Mouse (Mus musculus) gastrocnemius, postnatal 10 days (tissue): ENCODE results near the gene Trim8. TPM values are rescaled to one million over a fixed set of nuclear protein-coding genes. Genes with fewer than 3 reads are reported as not detected.

Source experiments
- DNase-seq: peaks from one replicate; pipeline ENCODE4 v3.0.0; 2021; ENCODE audit warnings: mixed read lengths
- total RNA-seq, 2 experiments: library from RNA; stranded (reverse); gene quantifications; 2 replicates each; pipeline ENCODE4 v1.2.3; 2021

Trim8 gene
- total RNA-seq, 2 experiments from 2014 or later, result 26.1 to 29.7 TPM

DNA sequence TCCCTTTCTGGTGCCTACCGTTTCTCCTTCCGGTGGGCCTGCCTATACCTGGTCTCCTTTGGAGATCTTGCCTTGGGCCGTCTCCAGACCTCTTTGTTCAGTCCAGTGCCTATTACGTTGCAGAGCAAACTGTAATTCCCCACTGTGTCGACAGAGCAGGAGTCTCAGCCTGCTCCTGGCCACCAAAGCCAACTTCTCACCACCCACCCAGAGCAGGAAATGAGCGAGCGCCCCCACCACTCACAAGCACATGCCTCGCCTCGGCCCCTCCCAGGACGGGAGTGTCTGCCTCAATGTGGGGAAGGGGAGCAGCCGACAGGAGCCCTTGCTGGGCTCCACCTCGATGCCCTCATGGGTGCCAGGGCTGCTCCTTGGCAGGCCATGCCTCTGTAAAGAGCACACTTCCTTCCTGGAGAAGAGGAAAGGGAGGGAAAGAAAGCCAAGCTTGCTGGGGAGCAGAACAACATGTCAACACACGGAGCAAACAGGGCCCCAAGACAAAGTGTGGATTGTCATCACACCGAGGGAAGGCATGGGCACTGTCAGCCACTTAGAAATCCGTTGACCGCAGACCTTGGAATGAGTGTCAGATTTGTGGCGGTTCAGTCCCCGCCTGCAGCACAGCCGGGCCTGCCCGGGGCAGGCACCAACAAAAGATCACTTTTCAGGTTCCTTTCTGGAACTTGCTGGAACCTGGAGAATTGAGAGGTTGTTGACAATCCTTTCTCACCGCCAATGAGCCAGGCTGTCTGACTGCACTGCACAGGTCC, 22.0 kb upstream of the Trim8 start:
- no peak for DNase-seq

DNA sequence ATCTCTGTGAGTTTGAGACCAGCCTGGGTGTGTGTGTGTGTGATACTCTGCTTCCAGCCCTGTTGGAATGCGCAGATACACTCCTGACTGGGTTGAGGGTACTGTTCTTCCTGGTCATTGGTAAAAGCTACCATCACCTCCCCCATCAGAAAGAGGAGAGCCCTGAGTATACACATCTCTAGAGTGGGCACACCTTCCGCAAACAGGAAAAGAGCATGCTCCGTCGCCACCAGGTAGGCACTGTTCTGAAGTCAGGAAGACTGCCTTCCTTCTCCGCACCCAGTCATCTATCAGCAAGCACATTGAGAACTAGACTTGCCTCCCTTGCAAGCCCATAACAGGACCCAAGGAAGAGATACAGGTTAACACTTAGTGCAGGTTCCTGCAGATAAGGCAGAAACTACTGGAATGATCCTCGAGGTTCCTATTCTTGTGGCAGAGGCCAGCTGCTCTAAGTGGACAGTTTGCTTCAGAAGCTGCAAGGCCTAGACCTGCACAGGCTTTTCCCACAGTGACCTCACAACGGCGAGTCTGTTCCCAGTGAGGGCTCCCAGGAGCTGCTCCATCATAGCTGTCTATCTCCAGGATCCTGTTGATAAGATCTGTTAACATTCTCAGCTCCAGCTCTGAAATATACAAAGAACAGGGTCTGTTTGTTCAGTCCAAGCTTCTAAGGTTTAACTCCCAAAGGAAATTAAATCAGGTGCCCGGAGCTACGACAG, 20.7 kb upstream of the Trim8 start:
- DNase-seq, result no peak

DNA sequence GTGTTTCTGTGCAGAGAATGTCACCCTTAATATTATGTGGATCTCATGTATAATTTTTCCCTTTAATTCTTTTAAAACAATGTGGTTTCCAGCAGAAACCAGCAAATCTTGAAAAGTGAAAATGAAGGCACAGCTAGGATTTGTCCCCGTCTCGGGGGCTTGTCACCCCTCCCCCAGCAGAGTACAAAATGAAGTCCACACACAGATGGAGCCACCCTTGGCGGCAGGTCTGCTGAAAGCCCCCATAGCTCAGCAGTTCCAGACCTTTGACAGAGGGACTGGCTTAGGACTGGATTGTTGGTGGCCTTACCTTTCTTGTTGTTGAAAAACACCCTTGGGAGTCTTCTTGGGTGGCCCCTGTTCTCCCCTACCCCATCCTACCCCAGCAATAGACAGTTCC, 20.1 kb upstream of the Trim8 start:
- DNase-seq, result no peak

DNA sequence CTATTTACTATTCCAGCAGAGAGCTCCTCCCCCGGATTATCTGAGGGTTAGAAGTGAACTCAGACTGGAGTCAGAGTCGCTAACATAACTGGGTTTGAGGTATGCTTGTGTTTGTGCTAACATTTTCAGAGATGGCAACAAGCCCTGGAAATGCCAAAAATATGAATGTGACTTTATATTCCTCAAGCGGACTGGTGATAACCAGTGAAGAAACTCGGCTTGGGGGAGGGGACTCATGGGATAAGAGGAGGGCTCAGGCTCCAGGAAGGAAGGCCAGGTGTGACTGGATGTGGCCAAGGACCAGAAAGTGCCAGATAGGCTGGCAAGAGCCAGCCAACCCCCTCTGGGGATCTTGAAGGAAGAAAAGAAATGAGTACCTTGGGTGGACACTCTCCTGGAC, 19.7 kb upstream of the Trim8 start:
- DNase-seq, result no peak

DNA sequence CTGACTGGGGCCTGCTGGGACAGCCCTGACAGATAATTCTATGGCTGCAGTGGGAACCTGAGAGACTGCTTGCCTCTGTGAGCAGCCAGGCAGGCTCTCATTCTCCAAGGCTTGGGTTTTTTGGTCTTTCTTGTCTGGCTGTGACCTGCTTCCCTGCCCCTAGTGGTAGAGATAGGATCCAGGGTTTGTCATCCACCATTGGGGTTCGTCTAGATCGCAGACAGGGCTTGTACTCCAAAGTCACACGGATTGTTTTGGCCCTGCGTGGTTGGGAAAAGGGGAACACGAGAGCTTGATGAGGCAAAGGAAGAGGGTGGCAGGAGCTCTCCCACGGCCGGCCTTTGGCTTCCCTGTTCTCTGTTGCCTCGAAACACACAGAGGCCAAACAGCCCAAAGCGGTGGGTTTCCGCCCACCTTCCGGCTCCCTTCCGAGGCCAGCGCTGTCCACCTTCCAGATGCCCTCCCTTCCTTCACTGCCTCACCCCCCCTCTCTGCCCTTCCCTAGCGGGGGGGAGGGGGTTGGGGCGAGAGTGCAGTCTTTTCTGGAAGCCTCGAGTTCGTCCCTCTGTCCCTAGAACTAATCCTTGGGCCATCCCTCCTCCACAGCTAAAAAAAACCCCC, 18.5 kb upstream of the Trim8 start:
- DNase-seq, result no peak

DNA sequence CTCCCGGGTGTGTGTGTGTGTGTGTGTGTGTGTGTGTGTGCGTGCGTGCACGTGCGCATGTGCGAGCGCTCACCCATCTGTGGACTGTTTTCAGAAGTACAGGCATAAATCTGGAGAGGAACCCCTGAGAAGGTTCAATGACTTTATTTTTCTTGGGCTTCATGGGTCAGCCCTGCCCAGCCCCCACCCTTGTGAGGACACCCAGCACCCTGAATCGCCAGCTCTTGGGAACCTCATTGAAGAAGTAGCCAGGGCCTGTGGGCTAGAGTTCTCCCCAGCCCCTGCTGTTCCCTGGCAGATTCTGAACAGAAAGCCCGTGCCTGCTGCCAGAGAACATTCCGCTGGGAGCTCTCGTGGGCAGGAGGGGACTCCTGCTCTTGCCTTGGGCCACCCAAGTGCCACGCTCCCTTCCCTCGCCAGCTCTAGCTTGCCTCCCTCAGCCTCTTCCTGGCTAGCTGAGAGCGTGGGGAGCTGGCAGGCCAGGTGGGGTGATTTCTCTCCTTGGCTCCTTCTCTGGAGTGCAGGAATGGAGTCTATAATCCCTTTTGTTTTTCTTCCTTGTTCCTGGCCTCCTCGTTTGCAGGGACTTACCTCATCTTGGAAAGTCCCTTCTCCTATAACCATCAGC, 17.7 kb upstream of the Trim8 start:
- DNase-seq, result peak; percentile 43

DNA sequence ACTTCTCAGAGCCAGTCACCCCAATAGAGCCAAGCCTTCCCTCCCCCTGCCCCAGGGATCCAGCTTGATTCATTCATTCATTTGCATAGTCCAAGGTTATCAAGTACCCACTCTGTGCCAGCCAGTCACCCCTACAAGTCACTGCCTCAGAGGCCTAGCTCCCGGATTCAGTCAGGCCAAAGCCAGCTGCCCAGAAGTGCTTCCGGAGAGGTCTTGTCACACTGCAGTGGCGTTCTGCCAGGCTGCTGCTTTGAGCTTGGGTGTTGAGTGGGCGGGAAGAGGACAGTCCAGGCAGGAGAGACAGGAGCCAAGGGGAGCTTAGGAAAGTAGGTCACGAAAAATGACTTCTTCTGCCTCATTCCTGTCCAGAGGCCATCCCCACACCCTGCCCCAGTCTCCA, 17.0 kb upstream of the Trim8 start:
- DNase-seq, result peak; percentile 78

DNA sequence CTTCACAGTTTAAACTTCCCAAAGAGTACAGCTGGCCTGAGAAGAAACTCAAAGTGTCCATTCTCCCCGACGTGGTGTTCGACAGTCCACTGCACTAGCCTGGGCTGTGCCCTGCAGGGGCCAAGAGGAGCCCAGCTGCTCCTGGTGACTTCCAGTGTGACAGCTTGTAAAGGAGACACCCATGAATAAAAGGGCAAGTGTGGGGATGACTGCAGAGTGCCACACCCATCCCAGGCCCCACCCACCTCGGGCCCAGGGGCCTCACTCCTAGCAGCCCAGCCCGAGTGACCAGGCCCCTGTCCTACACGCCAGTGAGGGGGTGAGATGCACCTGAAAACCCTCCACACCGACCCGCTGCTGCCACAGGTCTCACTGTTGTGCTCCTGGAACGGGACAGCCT, 15.7 kb upstream of the Trim8 start:
- no peak for DNase-seq

DNA sequence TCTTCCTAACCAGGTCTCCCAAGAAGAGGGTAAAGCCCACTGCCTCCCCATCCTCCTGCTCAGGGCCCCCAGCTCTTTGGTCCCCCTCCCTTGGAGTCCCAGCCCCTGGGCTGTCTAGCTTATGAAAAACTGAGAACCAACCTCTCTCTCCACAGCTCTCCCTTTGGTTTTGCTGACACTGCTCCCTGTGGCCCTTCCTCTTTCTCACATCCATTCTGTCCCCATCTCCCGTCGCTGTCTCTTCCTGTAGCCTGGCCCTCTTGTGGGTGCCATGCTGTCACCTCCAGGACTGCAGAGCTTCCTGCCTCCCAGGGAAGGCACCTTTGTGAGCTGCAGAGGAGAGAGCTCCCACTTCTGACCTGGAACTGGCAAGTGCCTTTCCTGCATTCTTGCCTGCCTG, 14.8 kb upstream of the Trim8 start:
- DNase-seq, result no peak

DNA sequence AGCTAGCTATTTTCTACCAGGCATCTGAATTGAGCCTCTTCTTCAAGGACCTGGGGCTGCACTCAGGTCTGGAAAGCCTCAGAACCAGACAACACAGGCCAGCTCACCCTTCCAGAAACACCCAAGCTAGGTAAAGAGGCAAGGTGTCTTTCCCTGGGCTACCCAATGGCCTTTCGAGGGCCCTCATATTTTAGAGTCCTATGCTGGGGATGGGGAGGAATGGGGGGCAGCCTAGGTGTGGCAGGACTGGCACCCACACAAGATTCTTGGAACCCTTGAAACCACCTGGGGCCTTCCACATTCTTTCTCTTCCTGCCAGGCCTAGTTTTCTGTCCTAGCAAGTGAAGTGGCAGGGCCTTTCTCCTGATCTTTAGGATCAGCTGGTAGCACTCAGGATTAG, 12.1 kb upstream of the Trim8 start:
- no peak for DNase-seq

DNA sequence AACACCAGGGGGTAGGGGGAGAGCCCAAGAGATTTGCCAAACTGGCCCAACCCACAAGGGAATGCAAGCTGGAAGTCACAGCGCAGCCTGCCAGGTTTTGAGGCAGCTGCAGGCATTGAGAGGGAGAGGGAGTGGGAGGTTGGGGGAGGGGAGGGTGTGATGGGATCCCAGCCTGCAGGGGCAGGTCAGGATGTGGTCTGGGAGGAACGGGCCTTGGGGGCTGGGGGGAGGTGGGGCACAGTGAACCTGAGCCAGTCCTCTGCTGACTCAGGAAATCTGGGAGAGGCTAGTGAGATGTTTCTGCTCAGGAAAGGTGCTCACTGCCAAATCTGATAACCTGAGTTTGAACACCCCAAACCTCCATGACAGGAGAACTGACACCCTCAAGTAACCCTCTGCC, 10.9 kb upstream of the Trim8 start:
- DNase-seq, result peak; percentile 49

DNA sequence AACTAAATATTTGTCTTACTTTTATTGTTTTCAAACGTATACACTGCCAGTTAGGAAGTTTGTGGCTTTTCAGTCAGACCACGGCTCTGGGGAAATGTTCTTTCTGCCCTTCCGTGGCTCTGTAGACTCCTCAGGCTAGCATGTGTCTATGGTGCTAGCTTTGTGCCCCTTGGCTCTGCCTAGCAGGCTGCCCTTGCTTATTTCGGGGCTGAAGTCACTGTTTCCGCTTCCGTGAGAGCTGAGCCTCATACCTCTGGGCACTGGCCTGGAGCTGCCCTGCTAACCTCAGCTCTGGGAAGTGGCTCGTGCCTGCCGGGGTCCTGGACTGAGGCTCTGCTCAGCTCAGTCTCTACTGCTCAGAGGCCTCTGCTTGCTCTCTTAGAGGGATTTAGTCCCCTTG, 6.4 kb upstream of the Trim8 start:
- no peak for DNase-seq

DNA sequence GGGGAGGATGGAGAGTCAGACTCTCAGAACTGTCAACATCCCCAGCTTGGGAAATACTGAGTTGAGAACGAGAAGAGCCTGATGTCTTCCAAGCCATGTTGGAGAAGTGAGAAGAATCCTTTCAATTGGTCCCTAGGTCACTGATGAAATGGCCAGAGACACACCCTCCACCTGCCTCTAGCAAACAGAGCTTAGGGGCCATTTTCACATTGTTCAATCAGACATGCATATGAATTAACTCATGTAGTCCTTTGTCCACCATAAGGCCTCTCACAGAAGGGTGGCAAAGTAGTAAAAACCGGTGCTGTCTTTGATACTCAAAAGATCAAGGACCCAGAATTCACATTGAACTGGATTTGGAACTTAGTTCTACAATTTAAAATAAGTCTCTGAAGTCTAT, 4.3 kb upstream of the Trim8 start:
- no peak for DNase-seq

DNA sequence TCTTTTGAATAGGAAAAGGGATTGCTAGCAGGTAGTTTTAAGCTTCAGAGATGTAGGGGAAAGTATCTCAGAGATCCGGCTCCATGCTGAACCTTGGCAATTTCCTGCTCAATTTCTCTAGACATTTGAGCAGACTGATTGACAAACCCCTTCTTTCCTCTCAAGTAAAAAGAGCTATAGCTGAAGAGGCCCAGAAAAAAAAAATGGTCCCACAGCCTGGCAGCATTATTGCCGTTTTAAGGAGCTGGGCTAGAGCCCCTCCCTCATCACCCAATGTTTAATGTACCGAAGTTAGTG, 2.0 kb upstream of the Trim8 start:
- no peak for DNase-seq

DNA sequence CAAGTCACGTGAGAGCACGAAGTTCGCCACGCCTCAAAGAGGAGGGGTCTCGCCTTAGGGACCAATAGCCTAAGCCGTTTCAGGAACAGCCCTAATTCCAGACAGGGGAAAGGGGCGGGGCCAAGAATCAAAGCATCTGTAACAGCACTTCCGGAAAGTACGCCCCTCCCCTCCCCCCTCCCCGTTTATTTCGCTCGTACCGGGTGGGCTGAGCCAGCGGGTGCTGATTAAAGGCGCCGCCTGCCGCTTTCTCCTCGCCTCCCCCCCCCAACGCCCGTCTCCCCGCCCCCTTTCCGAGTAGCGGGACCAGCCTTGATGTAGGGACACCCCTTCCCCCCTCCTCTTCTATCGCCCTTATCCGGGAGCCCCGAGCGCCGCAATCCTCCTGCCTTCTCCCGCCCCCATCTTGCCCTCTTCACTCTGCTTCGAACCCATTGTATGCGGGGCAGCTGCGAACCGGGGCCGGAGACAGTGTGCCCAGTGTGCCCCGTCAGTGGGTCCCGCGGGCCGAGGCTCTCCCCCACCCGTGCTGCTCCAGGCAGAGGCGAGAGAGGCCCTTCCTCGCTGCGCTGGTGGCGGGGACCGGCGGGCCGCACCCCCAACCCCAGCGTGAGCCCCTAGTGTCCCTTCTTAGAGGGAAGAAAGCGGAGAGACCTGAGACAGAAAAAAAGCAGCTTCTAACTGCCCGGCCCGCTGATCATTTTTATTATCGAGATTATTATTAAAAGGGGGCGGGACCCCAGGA, 1.5 kb upstream of the Trim8 start:
- peak; percentile 92 for DNase-seq

DNA sequence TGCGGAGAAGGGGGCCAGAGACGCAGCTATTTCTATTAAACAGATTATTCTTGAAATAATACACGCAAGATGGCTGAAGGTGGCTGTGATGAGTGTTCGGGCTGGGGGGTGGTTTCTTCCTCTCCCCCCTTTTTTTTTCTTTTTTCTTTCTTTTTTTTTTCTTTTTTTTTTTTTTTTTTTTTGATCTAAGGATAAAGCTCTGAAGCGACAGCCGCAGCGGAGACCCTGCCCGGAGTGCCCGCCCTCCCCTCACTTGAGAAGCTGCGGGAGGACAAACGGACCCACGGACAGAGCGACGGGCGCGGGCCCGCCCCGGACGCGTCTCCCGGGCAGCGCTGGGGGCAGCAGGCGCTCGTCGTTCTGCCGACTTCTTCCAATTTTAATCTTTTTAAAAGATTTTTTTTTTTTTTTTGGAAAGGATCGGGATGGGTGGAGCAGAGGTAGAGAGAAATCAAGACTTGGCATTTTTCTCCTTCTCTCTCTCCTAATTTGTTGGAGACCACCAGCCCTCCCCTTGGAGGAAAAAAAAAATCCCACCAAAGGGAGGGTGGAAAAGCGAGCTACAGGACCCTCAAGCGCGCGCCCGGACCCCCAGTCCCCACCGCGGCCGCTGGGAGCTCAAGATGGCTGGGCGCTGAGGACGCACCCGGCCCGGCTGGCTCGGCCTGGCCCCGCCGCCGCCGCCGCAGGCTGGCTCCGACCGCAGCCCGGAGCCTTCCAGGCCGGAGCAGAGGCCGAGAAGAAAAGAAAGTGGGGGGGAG, 741 bp upstream of the Trim8 start:
- DNase-seq, result peak; percentile 71

DNA sequence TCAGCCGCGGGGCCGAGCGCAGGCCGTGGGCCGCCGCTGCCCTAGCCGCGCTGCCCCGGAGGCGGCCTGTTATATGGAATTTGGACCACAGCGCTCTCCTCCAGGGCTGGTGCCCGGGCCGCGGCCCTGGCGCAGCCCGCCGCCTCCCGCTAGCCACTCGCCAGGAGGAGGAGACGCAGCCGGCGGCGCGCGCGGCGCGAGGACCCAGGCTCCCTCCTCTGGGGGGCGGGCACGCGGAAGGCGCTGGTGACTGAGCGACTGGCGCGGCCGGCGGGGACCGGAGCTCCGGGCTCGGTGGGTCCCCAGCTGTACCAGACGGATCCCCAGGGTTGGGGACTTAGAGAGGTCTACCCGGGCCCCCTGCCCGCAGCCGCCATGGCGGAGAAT, 560 bp downstream of the Trim8 start:
- DNase-seq, result peak; percentile 84

DNA sequence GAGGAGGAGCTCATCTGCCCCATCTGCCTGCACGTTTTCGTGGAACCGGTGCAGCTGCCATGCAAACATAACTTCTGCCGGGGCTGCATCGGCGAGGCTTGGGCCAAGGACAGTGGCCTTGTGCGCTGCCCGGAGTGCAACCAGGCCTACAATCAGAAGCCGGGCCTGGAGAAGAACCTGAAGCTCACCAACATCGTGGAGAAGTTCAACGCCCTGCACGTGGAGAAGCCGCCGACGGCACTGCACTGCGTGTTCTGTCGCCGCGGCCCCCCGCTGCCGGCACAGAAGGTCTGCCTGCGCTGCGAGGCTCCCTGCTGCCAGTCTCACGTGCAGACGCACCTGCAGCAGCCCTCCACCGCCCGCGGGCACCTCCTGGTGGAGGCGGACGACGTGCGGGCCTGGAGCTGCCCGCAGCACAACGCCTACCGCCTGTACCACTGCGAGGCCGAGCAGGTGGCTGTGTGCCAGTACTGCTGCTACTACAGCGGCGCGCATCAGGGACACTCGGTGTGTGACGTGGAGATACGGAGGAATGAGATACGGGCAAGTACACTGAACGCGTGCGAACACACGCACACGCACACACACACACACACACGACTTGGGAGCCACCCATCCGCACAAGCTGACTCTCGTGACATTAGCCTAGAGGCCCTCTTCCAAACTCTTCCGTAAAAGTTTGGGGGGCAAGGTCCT, 1.1 kb downstream of the Trim8 start:
- DNase-seq, result peak; percentile 83

DNA sequence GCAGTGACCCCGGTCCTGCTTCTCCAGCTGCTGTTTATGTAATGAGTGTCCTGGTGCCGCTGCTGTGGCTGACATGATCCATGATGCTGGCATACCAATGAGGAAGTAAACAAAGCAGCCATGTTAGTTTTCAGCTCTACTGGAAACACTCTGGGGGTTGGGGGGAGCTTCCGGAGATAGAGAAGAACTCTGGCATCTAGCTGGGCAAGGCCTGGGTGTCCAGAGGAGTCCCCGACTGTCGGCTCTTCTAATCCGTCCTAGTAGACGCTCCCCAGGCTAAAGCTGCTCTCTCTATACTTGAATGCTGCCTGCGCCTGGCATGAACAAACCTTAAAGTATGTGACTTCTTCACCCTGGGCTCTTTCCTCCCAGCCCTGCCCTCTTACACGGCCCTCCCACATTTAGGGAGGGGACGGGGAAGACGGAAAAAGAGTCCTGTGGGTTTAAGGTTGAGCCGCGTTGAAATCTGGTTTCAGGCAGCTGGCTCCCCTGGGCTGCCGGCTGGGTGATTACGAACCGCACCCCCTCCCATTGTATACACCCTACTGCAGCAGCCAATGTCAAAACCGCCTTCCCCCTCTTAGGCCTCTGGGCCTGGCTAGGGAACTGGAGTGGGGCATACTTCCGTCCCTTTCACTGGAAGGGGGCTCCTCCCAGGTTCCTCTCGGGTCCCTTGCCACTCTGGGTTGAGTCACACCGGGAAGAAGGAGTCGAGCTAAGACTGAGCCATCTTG, 2.0 kb downstream of the Trim8 start:
- peak; percentile 57 for DNase-seq

DNA sequence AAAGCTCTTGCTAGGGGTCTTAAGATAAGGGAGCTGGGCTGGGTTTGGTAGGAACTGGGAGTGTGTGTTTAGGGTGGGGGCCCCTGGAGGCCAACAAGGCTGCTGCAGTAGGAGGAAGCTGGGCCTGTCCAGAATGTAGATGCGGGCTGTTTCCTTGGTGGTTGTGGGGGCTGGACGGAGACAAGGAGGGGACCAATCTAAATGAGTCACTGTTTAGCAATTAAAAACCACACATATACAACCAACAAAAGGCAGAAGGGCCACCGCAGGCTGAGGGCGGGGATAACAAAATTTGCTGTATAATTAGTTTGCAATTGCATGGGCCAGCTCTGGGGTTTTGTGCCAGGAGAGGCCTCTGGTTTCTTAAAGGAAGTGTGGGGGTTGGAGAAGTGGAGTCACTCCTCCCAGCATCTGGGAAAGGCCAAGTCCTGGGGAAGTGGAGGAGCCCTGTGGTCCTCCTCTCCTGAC, 2.6 kb downstream of the Trim8 start:
- DNase-seq, result peak; percentile 38
